Mouse (Mus musculus): Measurements from ENCODE around the gene Bend3.

The Bend3 gene

GRCm38 (mm10) chr10:43478751-43479435 lies at the start of gene Bend3:
Gene Bend3 (plus strand): TSS chr10:43478831.
- peak; percentile 76 for DNase-seq

- DNase-seq = no peak
Measured at GRCm38 (mm10) chr10:43430606-43431005, 48.0 kb upstream of the Bend3 start.

- DNase-seq = no peak
Measured at GRCm38 (mm10) chr10:43434326-43434725, 44.3 kb upstream of the Bend3 start.

- DNase-seq = no peak
Measured at GRCm38 (mm10) chr10:43435757-43436156, 42.9 kb upstream of the Bend3 start.

GRCm38 (mm10) chr10:43439492-43439941 lies 39.1 kb upstream of the Bend3 start:
- DNase-seq = no peak

- DNase-seq = no peak
Measured at GRCm38 (mm10) chr10:43440050-43440449, 38.6 kb upstream of the Bend3 start.

- DNase-seq = no peak
Measured at GRCm38 (mm10) chr10:43440981-43441740, 37.5 kb upstream of the Bend3 start.

- no peak for DNase-seq
Measured at GRCm38 (mm10) chr10:43448656-43449055, 30.0 kb upstream of the Bend3 start.

- peak; percentile 77 for DNase-seq
Measured at GRCm38 (mm10) chr10:43451848-43452662, 26.6 kb upstream of the Bend3 start.

- DNase-seq = no peak
Measured at GRCm38 (mm10) chr10:43452663-43452996, 26.0 kb upstream of the Bend3 start.

- no peak for DNase-seq
Measured at GRCm38 (mm10) chr10:43454219-43454618, 24.4 kb upstream of the Bend3 start.

GRCm38 (mm10) chr10:43454671-43455070 lies 24.0 kb upstream of the Bend3 start:
- no peak for DNase-seq

GRCm38 (mm10) chr10:43462821-43463220 lies 15.8 kb upstream of the Bend3 start:
- no peak for DNase-seq

- DNase-seq = no peak
Measured at GRCm38 (mm10) chr10:43463227-43463626, 15.4 kb upstream of the Bend3 start.

GRCm38 (mm10) chr10:43466223-43466622 lies 12.4 kb upstream of the Bend3 start:
- DNase-seq = no peak

GRCm38 (mm10) chr10:43467659-43468058 lies 11.0 kb upstream of the Bend3 start:
- no peak for DNase-seq

GRCm38 (mm10) chr10:43468293-43468692 lies 10.3 kb upstream of the Bend3 start:
- no peak for DNase-seq

GRCm38 (mm10) chr10:43475376-43475775 lies 3.3 kb upstream of the Bend3 start:
- DNase-seq = peak; percentile 42

GRCm38 (mm10) chr10:43477459-43477858 lies 1.2 kb upstream of the Bend3 start:
- no peak for DNase-seq

GRCm38 (mm10) chr10:43477865-43478681 lies 558 bp upstream of the Bend3 start:
- peak; percentile 51 for DNase-seq

GRCm38 (mm10) chr10:43479436-43480157 lies 966 bp downstream of the Bend3 start:
- DNase-seq = peak; percentile 71

Data from right cerebral cortex, postnatal 14 days (tissue).